Mouse (Mus musculus) intestine, postnatal 0 days (tissue): ENCODE measurements around the gene Grm8. TPM values are rescaled to one million over a fixed set of nuclear protein-coding genes. Genes with fewer than 3 reads are reported as not detected.

ENCODE experiments used
- ATAC-seq: fragments of 200-750 bp; cut with Nextera tagmentation; 2 replicates; pipeline ENCODE4 v1.8.0; 2017; ENCODE audit warnings: mild to moderate bottlenecking, moderate TSS enrichment, moderate library complexity
- H3K27ac ChIP-seq: fragments of 300-500 bp; sonication (generic); 2 replicates; pipeline ENCODE4 v1.5.1; 2014; ENCODE audit warnings: mild to moderate bottlenecking, low read depth, low read length, moderate library complexity
- H3K27me3 ChIP-seq: fragments of 300-500 bp; sonication (generic); replicated peaks from 2 replicates; pipeline ENCODE4 v1.6.1; 2014; ENCODE audit warnings: low read length, mixed read lengths; ENCODE audit not compliant: control insufficient read depth, insufficient read depth
- H3K36me3 ChIP-seq: fragments of 300-500 bp; sonication (generic); 2 replicates; pipeline ENCODE4 v1.6.1; 2014; ENCODE audit warnings: mild to moderate bottlenecking, moderate library complexity; ENCODE audit not compliant: control insufficient read depth, insufficient read depth
- H3K4me1 ChIP-seq: fragments of 300-500 bp; sonication (generic); replicated peaks from 2 replicates; pipeline ENCODE4 v1.6.1; 2014; ENCODE audit warnings: antibody characterized with exemption, low read length, mixed read lengths; ENCODE audit not compliant: control insufficient read depth, insufficient read depth
- H3K4me2 ChIP-seq: fragments of 300-500 bp; sonication (generic); replicated peaks from 2 replicates; pipeline ENCODE4 v1.6.1; 2014; ENCODE audit warnings: low read depth, mild to moderate bottlenecking, moderate library complexity
- H3K4me3 ChIP-seq: fragments of 300-500 bp; sonication (generic); 2 replicates; pipeline ENCODE4 v1.5.1; 2014; ENCODE audit warnings: low read depth, low read length
- H3K9ac ChIP-seq: fragments of 300-500 bp; sonication (generic); 2 replicates; pipeline ENCODE4 v1.6.1; 2014; ENCODE audit warnings: mild to moderate bottlenecking, low read depth, low read length
- H3K9me3 ChIP-seq: fragments of 300-500 bp; sonication (generic); 2 replicates; pipeline ENCODE4 v1.6.1; 2016; ENCODE audit warnings: mixed run types; ENCODE audit not compliant: control insufficient read depth
- CTCF ChIP-seq: sonication (generic); IDR thresholded peaks from 2 replicates; pipeline ENCODE4 v1.5.1; 2016; ENCODE audit warnings: low read depth, mild to moderate bottlenecking, control low read depth, antibody characterized with exemption, moderate library complexity
- WGBS: fragments of 180-500 bp; shearing (Covaris S2); extraction: QIAGEN DNeasy Blood & Tissue Kit; methylation state at CpG from one replicate; pipeline ENCODE4 v1.1.7; 2014; 5-methylcytosine and 5-hydroxymethylcytosine counted together
- polyA plus RNA-seq: library from polyadenylated mRNA; unstranded; fragments of >200 nt; fragmentation: Nextera tagmentation; extraction: Ambion mirVana; gene quantifications from 2 replicates; pipeline ENCODE4 v1.2.1, GENCODE M21; 2015

The Grm8 gene
- 1.1 and 1.3 TPM in 2 replicates for polyA plus RNA-seq

DNA sequence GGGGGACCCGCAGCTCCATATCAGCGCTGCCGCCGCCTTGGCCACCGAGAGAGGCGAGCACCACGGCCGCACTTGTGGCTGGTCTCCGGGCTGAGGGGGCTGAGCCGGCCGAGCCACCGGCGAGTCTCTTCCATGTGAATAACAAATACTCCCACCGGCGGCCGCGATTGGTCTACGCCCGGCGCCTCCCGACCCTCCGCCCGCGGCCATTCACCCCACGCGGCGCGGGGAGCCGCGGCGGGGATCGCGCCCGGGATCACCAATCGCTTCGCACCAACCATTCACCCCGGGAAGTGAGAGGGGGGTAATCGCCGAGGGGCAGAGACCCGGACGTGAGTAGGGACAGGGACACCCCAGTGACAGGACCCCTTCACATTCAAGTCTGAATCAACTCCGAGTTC, at the start of gene Grm8:
Gene Grm8, minus strand, starts transcription at position 178 of the 401 bp plus-strand sequence.
- no peak for ATAC-seq
- Histone ChIP-seq H3K36me3 (no peaks in the 10 kb centered on the region), H3K4me2 (peak within 1 kb of the TSS; percentile 90), H3K4me3 (peak within 1 kb of the TSS; percentile 49), H3K27ac (no peak within 1 kb of the TSS; the same call in 1 of the 2 replicates), H3K9me3 (no peaks in the 10 kb centered on the region), H3K9ac (no peak within 1 kb of the TSS), H3K4me1 (0 out of 2 replicates have a peak, but pooled peaks cover 5% of the 10 kb centered on the region), H3K27me3 (peaks cover 48% of the 10 kb centered on the region)
- under 1% methylated on average over 42 of the region's 42 CpGs for WGBS
- no peak for TF ChIP-seq CTCF

DNA sequence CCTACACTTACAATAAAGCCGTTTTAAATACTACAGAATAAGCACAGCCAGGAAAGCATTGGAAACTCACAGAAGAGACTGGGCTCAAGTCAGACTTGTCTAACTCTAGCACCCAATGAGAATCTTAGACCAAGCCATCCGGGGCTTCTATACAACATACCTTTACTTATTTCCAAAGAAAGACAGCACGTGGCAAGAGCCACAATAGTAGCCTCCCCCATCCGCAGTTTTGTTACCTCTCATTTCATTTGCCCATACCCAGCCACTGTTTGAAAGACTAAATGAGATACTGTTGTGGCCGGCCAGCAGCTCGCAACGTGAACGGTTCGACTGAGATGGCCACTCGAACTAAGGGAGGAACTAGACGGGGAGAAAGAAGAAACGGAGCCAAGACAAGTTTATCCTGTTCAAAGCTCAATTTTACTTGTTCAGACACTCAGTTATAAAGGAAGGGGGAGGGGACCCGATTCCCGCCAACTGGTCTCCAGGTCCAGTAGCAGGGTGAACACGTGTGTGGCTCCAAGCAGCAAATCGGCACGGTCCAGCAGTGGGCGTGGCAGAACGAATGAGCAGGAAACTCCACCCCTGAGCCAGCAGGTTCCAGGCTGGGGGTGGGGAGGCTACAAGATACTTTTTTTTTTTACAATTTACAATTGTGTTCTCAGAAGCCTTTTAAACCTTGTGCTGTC, 35.0 kb upstream of the Grm8 start:
- TF ChIP-seq CTCF, result no peak
- ATAC-seq, result no peak
- no peak overlapping the region for H3K9ac ChIP-seq
- no peaks in the 10 kb centered on the region for H3K9me3 ChIP-seq
- no peak overlapping the region for H3K4me3 ChIP-seq
- no peak overlapping the region for H3K4me2 ChIP-seq
- no peak overlapping the region for H3K27ac ChIP-seq
- no peaks in the 10 kb centered on the region for H3K4me1 ChIP-seq
- 69% methylated on average over 19 of the region's 19 CpGs for WGBS
- no peaks in the 10 kb centered on the region for H3K36me3 ChIP-seq
- no peaks in the 10 kb centered on the region for H3K27me3 ChIP-seq

DNA sequence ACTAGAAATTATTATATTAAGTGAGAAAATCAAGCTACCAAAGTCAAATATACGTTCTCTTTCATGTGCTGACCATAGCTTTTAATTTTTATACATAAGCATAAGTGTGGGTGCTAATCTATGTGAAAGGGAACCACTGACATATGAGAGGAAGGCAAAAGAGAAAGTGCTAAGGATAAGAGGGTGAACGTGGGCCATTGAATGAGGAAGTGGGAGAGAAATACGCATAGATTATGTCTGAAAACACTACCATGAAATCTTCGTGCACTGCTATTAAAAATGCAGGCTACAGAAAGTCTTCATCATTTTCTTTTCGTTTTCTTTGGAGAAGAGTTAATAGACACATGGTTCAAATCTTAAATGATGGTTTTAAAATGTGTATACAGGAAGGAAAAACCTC, 25.4 kb upstream of the Grm8 start:
- TF ChIP-seq CTCF, result no peak
- no peak for ATAC-seq
- no peak overlapping the region for H3K4me3 ChIP-seq
- no peaks in the 10 kb centered on the region for H3K4me1 ChIP-seq
- no peaks in the 10 kb centered on the region for H3K36me3 ChIP-seq
- WGBS, result 70% methylated on average over 5 of the region's 5 CpGs
- no peak overlapping the region for H3K9ac ChIP-seq
- no peaks in the 10 kb centered on the region for H3K27me3 ChIP-seq
- no peak overlapping the region for H3K27ac ChIP-seq
- no peaks in the 10 kb centered on the region for H3K9me3 ChIP-seq
- H3K4me2 ChIP-seq, result no peak overlapping the region

DNA sequence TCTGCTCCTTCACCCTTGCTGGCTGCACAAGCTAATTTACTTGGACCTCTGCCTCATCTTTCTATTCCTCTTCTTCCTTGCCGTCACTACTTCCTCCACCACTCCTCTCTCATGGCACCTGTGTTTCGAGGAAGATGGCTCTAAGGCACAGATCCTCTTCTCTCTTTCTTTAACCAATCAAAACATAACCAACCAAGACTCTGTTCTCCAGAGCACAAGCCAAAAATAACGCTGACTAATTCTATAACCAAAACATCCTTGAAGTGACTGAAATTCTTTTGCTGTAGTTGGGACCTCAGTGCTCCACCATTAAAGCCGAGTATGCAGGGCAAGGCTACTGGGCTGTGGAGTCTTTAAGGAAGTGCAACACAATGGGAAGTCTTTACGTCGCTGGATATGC, 11.5 kb upstream of the Grm8 start:
- Histone ChIP-seq H3K4me2 (no peak overlapping the region), H3K4me1 (no peaks in the 10 kb centered on the region), H3K36me3 (no peaks in the 10 kb centered on the region), H3K9ac (no peak overlapping the region), H3K27me3 (no peaks in the 10 kb centered on the region), H3K4me3 (no peak overlapping the region), H3K27ac (no peak overlapping the region), H3K9me3 (no peaks in the 10 kb centered on the region)
- ATAC-seq, result no peak
- no peak for TF ChIP-seq CTCF
- WGBS, result 71% methylated on average over 6 of the region's 6 CpGs

DNA sequence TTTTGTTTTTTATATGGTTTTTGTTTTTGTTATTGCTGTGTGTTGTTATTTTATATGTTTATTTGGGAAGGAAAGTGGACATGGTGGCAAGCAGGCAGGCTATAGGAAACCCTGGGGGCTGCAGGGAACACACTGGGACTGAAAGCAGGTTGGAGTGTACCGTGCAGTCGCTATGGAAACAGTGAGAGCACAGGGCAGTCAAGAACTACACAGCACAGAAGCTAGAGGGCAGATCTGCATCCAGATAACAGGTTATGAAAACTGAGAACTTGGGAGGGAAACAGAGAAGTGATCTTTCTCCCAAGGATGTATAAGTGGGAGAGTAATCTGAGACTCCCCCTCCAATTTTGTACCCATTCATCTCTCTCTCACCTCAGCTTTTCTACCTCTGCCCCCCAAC, 7.4 kb upstream of the Grm8 start:
- Histone ChIP-seq H3K36me3 (no peaks in the 10 kb centered on the region), H3K27me3 (no peaks in the 10 kb centered on the region), H3K4me2 (no peak overlapping the region), H3K27ac (no peak overlapping the region), H3K4me3 (no peak overlapping the region), H3K9ac (no peak overlapping the region), H3K9me3 (no peaks in the 10 kb centered on the region), H3K4me1 (no peaks in the 10 kb centered on the region)
- WGBS, result 25% methylated on average over 2 of the region's 2 CpGs
- no peak for TF ChIP-seq CTCF
- ATAC-seq, result no peak

DNA sequence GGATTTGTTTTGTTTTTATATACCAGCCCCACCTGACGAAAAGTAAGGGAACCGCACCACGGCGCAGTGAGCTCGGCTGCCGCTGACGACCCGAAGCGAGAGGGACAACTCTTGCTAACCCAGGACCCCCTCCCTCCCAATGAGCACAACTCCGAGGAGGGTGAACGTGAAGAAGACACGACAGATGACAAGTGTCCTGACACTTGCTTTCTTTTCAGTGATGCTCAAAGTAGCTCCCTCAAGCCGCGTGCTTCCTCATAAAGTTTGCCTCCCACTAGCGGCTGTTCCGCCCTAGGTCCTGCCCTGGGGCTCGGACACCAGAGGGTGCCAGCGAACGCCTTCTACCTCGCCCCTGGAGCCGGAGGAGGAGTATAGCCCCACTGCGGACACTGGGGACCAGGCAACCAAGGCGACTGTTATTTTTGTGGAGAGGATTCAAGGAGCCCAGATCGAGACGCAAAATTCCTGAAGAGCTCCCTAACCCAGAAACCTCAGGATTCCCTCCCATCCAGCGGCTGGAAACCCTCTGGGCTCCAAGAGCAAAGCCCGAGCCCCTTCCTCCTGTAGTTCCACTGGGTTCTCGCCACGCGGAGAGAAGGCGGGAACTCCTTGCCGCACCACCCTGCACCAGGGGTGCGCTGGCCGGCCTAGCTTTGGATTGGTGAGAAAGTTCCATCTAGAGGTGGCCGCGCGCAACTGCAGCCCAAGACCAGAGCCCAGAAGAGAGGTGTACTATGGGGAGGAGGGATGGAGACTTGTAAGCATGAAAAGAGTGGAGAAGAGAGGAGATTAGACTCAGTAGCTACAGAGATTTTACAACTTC, 644 bp upstream of the Grm8 start:
- H3K27ac ChIP-seq, result no peak overlapping the region; the same call in 1 of the 2 replicates
- H3K4me3 ChIP-seq, result peak overlapping the region; percentile 49
- no peak overlapping the region for H3K9ac ChIP-seq
- H3K4me1 ChIP-seq, result 0 out of 2 replicates have a peak, but pooled peaks cover 5% of the 10 kb centered on the region
- H3K9me3 ChIP-seq, result no peaks in the 10 kb centered on the region
- TF ChIP-seq CTCF, result peak; percentile 89
- peak; percentile 83 for ATAC-seq
- H3K27me3 ChIP-seq, result peaks cover 44% of the 10 kb centered on the region
- no peaks in the 10 kb centered on the region for H3K36me3 ChIP-seq
- under 1% methylated on average over 37 of the region's 37 CpGs for WGBS
- peak overlapping the region; percentile 90 for H3K4me2 ChIP-seq
